Mouse (Mus musculus) embryonic fibroblast, embryonic 13.5 days (primary cell): ENCODE measurements around the gene Melk. TPM values are rescaled to one million over a fixed set of nuclear protein-coding genes. Genes with fewer than 3 reads are reported as not detected.
A peak's percentile ranks its signal among the peaks of the same experiment; 100 is the strongest.

Experiments used
- H3K27ac ChIP-seq: 2 replicates; pipeline ENCODE4 v1.5.1; 2012; ENCODE audit warnings: low read length, control low read depth, inconsistent platforms; ENCODE audit not compliant: insufficient read depth
- H3K4me1 ChIP-seq: 2 replicates; pipeline ENCODE4 v1.6.1; 2011; ENCODE audit warnings: low read length; ENCODE audit not compliant: control insufficient read depth, insufficient read depth
- H3K4me3 ChIP-seq: 2 replicates; pipeline ENCODE4 v1.5.1; 2011; ENCODE audit warnings: mild to moderate bottlenecking, control low read depth, low read length; ENCODE audit not compliant: insufficient read depth
- CTCF ChIP-seq: IDR thresholded peaks from 2 replicates; pipeline ENCODE4 v1.5.1; 2011; ENCODE audit warnings: mild to moderate bottlenecking, control low read depth, low read length, moderate library complexity, borderline replicate concordance; ENCODE audit not compliant: insufficient read depth
- POLR2A ChIP-seq: IDR thresholded peaks from 2 replicates; pipeline ENCODE4 v1.6.1; 2011; ENCODE audit warnings: low read depth, mild to moderate bottlenecking, control low read depth, low read length, moderate library complexity
- polyA plus RNA-seq: library from polyadenylated mRNA; stranded (reverse); fragments of >200 nt; gene quantifications from 2 replicates; pipeline ENCODE4 v1.2.4, GENCODE M21; 2011; ENCODE audit warnings: low read depth; ENCODE audit not compliant: missing spikeins, insufficient read length

Melk gene
- polyA plus RNA-seq, 1 experiment: 30.6 TPM

- no peak overlapping the region for H3K4me3 ChIP-seq
- peaks cover 7% of the 10 kb centered on the region for H3K4me1 ChIP-seq
- TF ChIP-seq CTCF: no peak
- no peak for TF ChIP-seq POLR2A
- 0 out of 2 replicates have a peak overlapping the region, but pooled peaks have one; percentile 14 for H3K27ac ChIP-seq
Observed at GRCm38 (mm10) chr4:44281597-44282265, 18.9 kb upstream of the Melk start.

- Histone ChIP-seq H3K4me3 (no peak overlapping the region), H3K27ac (no peak overlapping the region), H3K4me1 (no peaks in the 10 kb centered on the region)
- TF ChIP-seq POLR2A (no peak), CTCF (no peak)
Observed at GRCm38 (mm10) chr4:44292534-44292933, 8.1 kb upstream of the Melk start.

GRCm38 (mm10) chr4:44295837-44296236 is 4.8 kb upstream of the Melk start:
- TF ChIP-seq POLR2A: no peak
- TF ChIP-seq CTCF: no peak
- H3K4me3 ChIP-seq: no peak overlapping the region
- no peak overlapping the region for H3K27ac ChIP-seq
- H3K4me1 ChIP-seq: no peaks in the 10 kb centered on the region

GRCm38 (mm10) chr4:44306585-44306984 is 5.9 kb downstream of the Melk start:
- Histone ChIP-seq H3K4me3 (no peak overlapping the region), H3K27ac (no peak overlapping the region), H3K4me1 (peaks cover 4% of the 10 kb centered on the region; the same call in 1 of the 2 replicates)
- TF ChIP-seq CTCF: no peak

GRCm38 (mm10) chr4:44310429-44310828 is 9.8 kb downstream of the Melk start:
- H3K4me3 ChIP-seq: no peak overlapping the region

GRCm38 (mm10) chr4:44310911-44311310 is 10.2 kb downstream of the Melk start:
- TF ChIP-seq CTCF (no peak), POLR2A (no peak)
- Histone ChIP-seq H3K27ac (no peak overlapping the region), H3K4me1 (no peaks in the 10 kb centered on the region), H3K4me3 (no peak overlapping the region)

More at GRCm38 (mm10) chr4:44310429-44310828, 9.8 kb downstream of the Melk start:
- Histone ChIP-seq H3K4me1 (no peaks in the 10 kb centered on the region), H3K27ac (no peak overlapping the region)
- TF ChIP-seq CTCF (no peak), POLR2A (no peak)

- no peak overlapping the region for H3K27ac ChIP-seq
- no peak overlapping the region for H3K4me3 ChIP-seq
- no peaks in the 10 kb centered on the region for H3K4me1 ChIP-seq
- TF ChIP-seq POLR2A (no peak), CTCF (no peak)
Observed at GRCm38 (mm10) chr4:44316270-44316809, 15.7 kb downstream of the Melk start.

- no peak overlapping the region for H3K4me3 ChIP-seq
- TF ChIP-seq CTCF: no peak
- TF ChIP-seq POLR2A: no peak
- no peak overlapping the region for H3K27ac ChIP-seq
- no peaks in the 10 kb centered on the region for H3K4me1 ChIP-seq
Observed at GRCm38 (mm10) chr4:44320448-44320847, 19.8 kb downstream of the Melk start.

- TF ChIP-seq CTCF (no peak), POLR2A (no peak)
- Histone ChIP-seq H3K4me1 (no peaks in the 10 kb centered on the region), H3K4me3 (no peak overlapping the region), H3K27ac (no peak overlapping the region)
Observed at GRCm38 (mm10) chr4:44322124-44322523, 21.4 kb downstream of the Melk start.

- no peak for TF ChIP-seq CTCF
- no peak for TF ChIP-seq POLR2A
- no peaks in the 10 kb centered on the region for H3K4me1 ChIP-seq
- H3K27ac ChIP-seq: no peak overlapping the region
- no peak overlapping the region for H3K4me3 ChIP-seq
Observed at GRCm38 (mm10) chr4:44325453-44325852, 24.8 kb downstream of the Melk start.
